Mouse (Mus musculus) hematopoietic stem cell, adult 5-6 weeks (primary cell): ENCODE results near the gene Tbxas1. TPM values are rescaled to one million over a fixed set of nuclear protein-coding genes. Genes with fewer than 3 reads are reported as not detected.

ENCODE experiments used
- ATAC-seq, 2 experiments: fragments of 125-278 bp in 1 of 2; replicated peaks in 1 of 2; 2 replicates each; pipeline ENCODE4 v1.8.0; 2016 to 2017; ENCODE audit warnings: inconsistent platforms in 2 of 2, mild to moderate bottlenecking in 2 of 2, moderate number of reproducible peaks in 2 of 2, low read depth in 1 of 2, moderate TSS enrichment in 1 of 2; ENCODE audit not compliant: low FRiP score in 2 of 2, poor library complexity in 2 of 2, severe bottlenecking in 2 of 2, insufficient read depth in 1 of 2, low TSS enrichment in 1 of 2
- total RNA-seq: library from RNA; stranded (forward); fragments of 172-1452, 232-1000 nt; gene quantifications from 2 replicates; pipeline ENCODE4 v1.2.3, GENCODE M21; 2017

The Tbxas1 gene
- total RNA-seq, 1 experiment from 2014 or later: 53.0 TPM

GRCm38 (mm10) chr6:38960791-38961426, 85.7 kb downstream of the Tbxas1 start:
- no peak for ATAC-seq

- ATAC-seq: no peak
Observed at GRCm38 (mm10) chr6:38961427-38962033, 86.3 kb downstream of the Tbxas1 start.

GRCm38 (mm10) chr6:38966839-38967238, 91.6 kb downstream of the Tbxas1 start:
- ATAC-seq: no peak

GRCm38 (mm10) chr6:38967288-38967687, 92.1 kb downstream of the Tbxas1 start:
- ATAC-seq: no peak

GRCm38 (mm10) chr6:38967988-38968387, 92.8 kb downstream of the Tbxas1 start:
- no peak for ATAC-seq

- ATAC-seq: no peak
Observed at GRCm38 (mm10) chr6:38969944-38970740, 94.9 kb downstream of the Tbxas1 start.

- no peak for ATAC-seq
Observed at GRCm38 (mm10) chr6:38970759-38971158, 95.6 kb downstream of the Tbxas1 start.

- ATAC-seq: no peak
Observed at GRCm38 (mm10) chr6:38972826-38973225, 97.6 kb downstream of the Tbxas1 start.

- peak; percentile 68 to 75 for ATAC-seq
Observed at GRCm38 (mm10) chr6:38973441-38974161, 98.4 kb downstream of the Tbxas1 start.

- 0 out of 4 replicates have a peak, but pooled peaks of 1 of the 2 experiments have one; percentile 18 for ATAC-seq
Observed at GRCm38 (mm10) chr6:38974162-38974525, 98.9 kb downstream of the Tbxas1 start.

GRCm38 (mm10) chr6:38974536-38975268, 99.5 kb downstream of the Tbxas1 start:
- peak; percentile 18 to 37; a peak in 1 of 4 replicates for ATAC-seq

GRCm38 (mm10) chr6:38975866-38976265, 100.7 kb downstream of the Tbxas1 start:
- no peak for ATAC-seq

GRCm38 (mm10) chr6:38976355-38976754, 101.2 kb downstream of the Tbxas1 start:
- no peak for ATAC-seq

- ATAC-seq: 0 out of 4 replicates have a peak, but pooled peaks of 1 of the 2 experiments have one; percentile 38
Observed at GRCm38 (mm10) chr6:38980921-38981715, 105.9 kb downstream of the Tbxas1 start.

GRCm38 (mm10) chr6:38982071-38982470, 106.9 kb downstream of the Tbxas1 start:
- 0 out of 4 replicates have a peak, but pooled peaks of 1 of the 2 experiments have one; percentile 23 for ATAC-seq

GRCm38 (mm10) chr6:38982656-38983055, 107.5 kb downstream of the Tbxas1 start:
- no peak for ATAC-seq
